Mouse (Mus musculus) embryonic facial prominence, embryonic 13.5 days (tissue): ENCODE results near the gene Pdzrn3. TPM values are rescaled to one million over a fixed set of nuclear protein-coding genes. Genes with fewer than 3 reads are reported as not detected.

ENCODE experiments used
- ATAC-seq: fragments of 200-750 bp; cut with Nextera tagmentation; 2 replicates; pipeline ENCODE4 v1.8.0; 2017; ENCODE audit warnings: low read depth; ENCODE audit not compliant: insufficient number of reproducible peaks, insufficient read depth, low FRiP score, low TSS enrichment
- H3K27ac ChIP-seq: fragments of 300-500 bp; sonication (generic); 2 replicates; pipeline ENCODE4 v1.5.1; 2015; ENCODE audit warnings: moderate library complexity, mild to moderate bottlenecking, inconsistent platforms
- H3K27me3 ChIP-seq: fragments of 300-500 bp; sonication (generic); 2 replicates; pipeline ENCODE4 v1.6.1; 2015; ENCODE audit warnings: mild to moderate bottlenecking, inconsistent platforms
- H3K36me3 ChIP-seq: fragments of 300-500 bp; sonication (generic); 2 replicates; pipeline ENCODE4 v1.6.1; 2015; ENCODE audit warnings: mild to moderate bottlenecking, inconsistent platforms
- H3K4me1 ChIP-seq: fragments of 300-500 bp; sonication (generic); 2 replicates; pipeline ENCODE4 v1.6.1; 2015; ENCODE audit warnings: inconsistent platforms
- H3K4me2 ChIP-seq: fragments of 300-500 bp; sonication (generic); 2 replicates; pipeline ENCODE4 v1.6.1; 2015; ENCODE audit warnings: moderate library complexity, mild to moderate bottlenecking, inconsistent platforms
- H3K4me3 ChIP-seq: fragments of 300-500 bp; sonication (generic); 2 replicates; pipeline ENCODE4 v1.5.1; 2015; ENCODE audit warnings: mild to moderate bottlenecking, inconsistent platforms
- H3K9ac ChIP-seq: fragments of 300-500 bp; sonication (generic); 2 replicates; pipeline ENCODE4 v1.6.1; 2015; ENCODE audit warnings: mild to moderate bottlenecking, inconsistent platforms
- H3K9me3 ChIP-seq: fragments of 300-500 bp; sonication (generic); 2 replicates; pipeline ENCODE4 v1.6.1; 2016; ENCODE audit warnings: inconsistent platforms
- WGBS: fragments of 180-500 bp; shearing (Covaris S2); methylation state at CpG from one replicate; pipeline ENCODE4 v1.1.7; 2015; ENCODE audit warnings: mixed read lengths; 5-methylcytosine and 5-hydroxymethylcytosine counted together
- polyA plus RNA-seq: library from polyadenylated mRNA; unstranded; fragments of >200 nt; fragmentation: Nextera tagmentation; extraction: Ambion mirVana; gene quantifications from 2 replicates; pipeline ENCODE4 v1.2.1, GENCODE M21; 2015

The Pdzrn3 gene
- polyA plus RNA-seq, 1 experiment from 2014 or later, result 15.0 TPM

DNA sequence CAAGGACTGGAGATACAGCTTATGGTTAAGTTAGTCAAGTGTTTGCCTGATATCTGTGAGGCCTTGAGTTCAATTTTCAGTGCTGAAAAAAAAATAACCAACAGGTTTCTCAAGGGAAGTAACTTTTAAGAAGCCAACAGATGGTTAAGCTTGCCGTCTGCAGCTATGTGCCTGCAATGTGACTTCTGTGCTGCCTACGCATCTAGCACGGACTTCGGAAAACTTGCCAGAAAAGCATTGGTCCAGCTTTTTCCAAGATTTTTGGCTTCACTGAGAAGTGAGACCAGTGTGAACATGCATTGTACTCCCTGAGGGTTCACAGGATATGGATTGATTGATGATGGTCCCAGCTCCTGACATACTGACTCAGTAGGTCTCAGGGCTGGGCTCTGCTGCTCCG, 186.1 kb downstream of the Pdzrn3 start:
- no peaks in the 10 kb centered on the region for H3K4me1 ChIP-seq
- ATAC-seq, result no peak
- H3K4me3 ChIP-seq, result no peak overlapping the region
- H3K9ac ChIP-seq, result no peak overlapping the region
- no peak overlapping the region for H3K4me2 ChIP-seq
- WGBS, result 92% methylated on average over 5 of the region's 5 CpGs
- no peak overlapping the region for H3K27ac ChIP-seq
- no peaks in the 10 kb centered on the region for H3K27me3 ChIP-seq
- H3K9me3 ChIP-seq, result no peaks in the 10 kb centered on the region
- peaks cover 14% of the 10 kb centered on the region; the same call in 1 of the 2 replicates for H3K36me3 ChIP-seq

DNA sequence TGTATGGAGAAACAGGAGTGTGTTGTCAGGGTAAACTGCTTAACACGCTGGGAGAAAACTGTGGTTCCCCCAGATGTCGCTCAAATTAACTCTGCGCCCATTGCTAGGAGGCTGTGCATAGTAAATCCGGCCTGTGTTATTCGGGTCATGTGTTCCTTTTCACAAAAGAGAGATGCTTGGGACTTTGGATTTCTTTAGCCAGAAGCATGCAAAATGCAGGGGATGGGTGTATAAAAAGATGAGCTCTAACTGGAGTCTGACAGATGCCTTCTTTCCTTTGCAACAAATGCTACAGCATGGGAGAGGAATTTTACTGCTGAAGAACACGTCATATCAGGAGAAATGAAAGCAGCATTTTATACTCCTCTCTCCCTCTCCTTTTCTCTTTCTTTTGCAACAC, 190.4 kb downstream of the Pdzrn3 start:
- peaks cover 14% of the 10 kb centered on the region; the same call in 1 of the 2 replicates for H3K36me3 ChIP-seq

DNA sequence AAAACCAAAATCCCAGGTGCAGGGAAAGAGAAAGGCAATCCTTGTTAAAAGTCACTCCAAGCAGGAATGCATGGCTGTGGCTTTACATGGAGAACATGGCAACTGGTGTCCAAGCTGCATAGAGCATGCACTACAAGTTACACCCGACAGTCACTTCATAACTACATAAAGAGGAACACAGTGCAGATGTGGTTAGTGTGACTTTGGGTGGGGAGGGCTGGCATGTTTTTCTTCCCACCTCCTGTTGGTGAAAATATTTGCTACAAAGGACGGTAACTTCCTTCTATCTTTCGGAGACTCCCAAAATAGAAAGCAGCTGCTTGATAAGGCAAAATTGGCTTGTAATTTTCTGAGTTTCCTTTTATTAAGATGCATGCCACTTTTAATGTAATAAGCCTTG, 190.8 kb downstream of the Pdzrn3 start:
- 61% methylated on average over 3 of the region's 3 CpGs for WGBS
- Histone ChIP-seq H3K27me3 (no peaks in the 10 kb centered on the region), H3K36me3 (peaks cover 14% of the 10 kb centered on the region; the same call in 1 of the 2 replicates), H3K27ac (no peak overlapping the region), H3K4me2 (no peak overlapping the region), H3K9ac (no peak overlapping the region), H3K4me3 (no peak overlapping the region), H3K4me1 (peaks cover 6% of the 10 kb centered on the region), H3K9me3 (no peaks in the 10 kb centered on the region)
- no peak for ATAC-seq

More for the DNA sequence above, 190.4 kb downstream of the Pdzrn3 start:
- no peak for ATAC-seq
- Histone ChIP-seq H3K9ac (no peak overlapping the region), H3K27me3 (no peaks in the 10 kb centered on the region), H3K27ac (no peak overlapping the region), H3K9me3 (no peaks in the 10 kb centered on the region), H3K4me2 (no peak overlapping the region), H3K4me1 (peaks cover 6% of the 10 kb centered on the region), H3K4me3 (no peak overlapping the region)
- WGBS, result 79% methylated on average over 6 of the region's 6 CpGs

DNA sequence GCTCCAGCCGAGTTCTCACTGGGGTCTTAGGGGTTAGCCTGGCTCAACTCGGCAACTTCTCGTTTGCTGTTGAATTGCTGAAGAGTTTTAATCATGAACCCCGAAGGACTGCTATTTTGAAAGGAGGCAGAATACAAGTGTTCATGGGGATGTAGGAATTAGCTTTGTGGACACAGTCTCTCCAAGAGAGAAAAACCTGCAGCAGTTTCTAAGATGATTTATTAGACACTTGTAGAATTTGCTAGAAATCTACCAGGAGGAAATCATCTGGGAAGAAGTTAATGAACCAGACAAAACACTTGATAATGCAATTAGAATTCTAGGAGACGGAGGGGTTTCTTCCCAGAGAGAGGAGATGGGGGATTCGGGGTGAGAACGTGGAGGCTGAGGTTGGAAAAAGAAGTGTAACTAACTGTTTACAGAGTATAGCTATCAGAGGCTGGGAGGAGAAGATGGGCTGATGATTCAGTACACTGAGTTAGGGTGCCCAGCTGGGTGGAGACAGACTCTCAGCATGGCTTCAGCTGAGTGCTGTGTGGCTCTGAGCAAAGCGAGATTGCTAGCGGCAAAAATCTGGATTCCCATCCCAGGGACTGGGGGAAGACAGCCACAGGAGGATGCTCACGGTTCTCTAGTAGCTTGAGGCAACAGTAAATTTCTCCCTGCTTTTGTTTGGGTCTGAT, 193.5 kb downstream of the Pdzrn3 start:
- 64% methylated on average over 10 of the region's 10 CpGs for WGBS
- ATAC-seq, result no peak
- no peaks in the 10 kb centered on the region for H3K36me3 ChIP-seq

DNA sequence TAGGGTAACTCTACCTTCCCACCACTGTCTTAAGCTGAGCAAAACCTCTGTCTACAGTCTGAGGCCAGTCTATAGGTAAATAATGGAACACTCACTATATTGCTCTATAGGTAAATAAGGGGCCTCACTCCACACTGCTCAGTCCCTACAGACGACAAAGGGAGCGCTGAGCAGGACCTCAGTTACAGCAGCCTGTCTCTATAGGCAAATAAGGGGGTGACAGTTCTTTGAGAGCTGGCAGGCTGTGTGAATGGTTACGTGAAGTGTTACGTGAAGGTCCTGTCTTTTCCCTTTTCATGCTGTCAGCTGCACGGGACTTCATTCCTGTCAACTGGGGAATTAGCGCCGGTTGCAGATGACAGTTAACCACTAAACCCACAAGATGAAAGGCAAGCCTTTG, 207.0 kb downstream of the Pdzrn3 start:
- no peak for ATAC-seq
- Histone ChIP-seq H3K4me3 (no peak overlapping the region), H3K4me2 (no peak overlapping the region), H3K9me3 (no peaks in the 10 kb centered on the region), H3K27me3 (no peaks in the 10 kb centered on the region), H3K4me1 (no peaks in the 10 kb centered on the region), H3K27ac (no peak overlapping the region), H3K9ac (no peak overlapping the region), H3K36me3 (peaks cover 56% of the 10 kb centered on the region)
- 70% methylated on average over 7 of the region's 7 CpGs for WGBS

More for the DNA sequence above, 193.5 kb downstream of the Pdzrn3 start:
- H3K9ac ChIP-seq, result no peak overlapping the region
- H3K4me1 ChIP-seq, result peaks cover 6% of the 10 kb centered on the region
- H3K27ac ChIP-seq, result no peak overlapping the region
- H3K9me3 ChIP-seq, result no peaks in the 10 kb centered on the region
- no peak overlapping the region for H3K4me3 ChIP-seq
- H3K4me2 ChIP-seq, result no peak overlapping the region
- no peaks in the 10 kb centered on the region for H3K27me3 ChIP-seq

DNA sequence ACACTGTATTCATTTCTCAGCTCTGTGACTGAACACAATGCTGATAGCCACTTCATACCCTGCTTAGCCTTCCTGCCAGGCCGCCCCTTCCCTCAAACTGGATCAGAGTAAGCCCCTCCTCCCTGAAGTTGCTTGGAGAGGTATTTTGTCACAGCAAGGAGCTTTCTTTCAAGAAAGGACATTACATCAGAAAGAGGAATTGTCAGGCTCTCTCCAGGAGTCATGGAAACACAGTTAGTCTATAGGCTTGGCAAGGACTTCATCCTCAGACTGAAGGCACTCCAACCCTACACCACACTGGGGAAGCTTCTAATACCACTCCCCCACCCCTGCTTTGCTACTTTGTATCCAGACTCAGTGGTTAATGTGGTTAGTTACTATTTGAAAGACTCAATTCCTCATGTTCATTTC, 224.2 kb downstream of the Pdzrn3 start:
- 0 out of 2 replicates have a peak, but pooled peaks cover 2% of the 10 kb centered on the region for H3K4me1 ChIP-seq
- no peak overlapping the region for H3K9ac ChIP-seq
- H3K27me3 ChIP-seq, result no peaks in the 10 kb centered on the region
- H3K27ac ChIP-seq, result no peak overlapping the region
- no peak for ATAC-seq
- WGBS, result 85% methylated on average over 1 of the region's 1 CpGs
- H3K4me3 ChIP-seq, result no peak overlapping the region
- no peak overlapping the region for H3K4me2 ChIP-seq
- peaks cover 73% of the 10 kb centered on the region for H3K36me3 ChIP-seq
- H3K9me3 ChIP-seq, result no peaks in the 10 kb centered on the region

DNA sequence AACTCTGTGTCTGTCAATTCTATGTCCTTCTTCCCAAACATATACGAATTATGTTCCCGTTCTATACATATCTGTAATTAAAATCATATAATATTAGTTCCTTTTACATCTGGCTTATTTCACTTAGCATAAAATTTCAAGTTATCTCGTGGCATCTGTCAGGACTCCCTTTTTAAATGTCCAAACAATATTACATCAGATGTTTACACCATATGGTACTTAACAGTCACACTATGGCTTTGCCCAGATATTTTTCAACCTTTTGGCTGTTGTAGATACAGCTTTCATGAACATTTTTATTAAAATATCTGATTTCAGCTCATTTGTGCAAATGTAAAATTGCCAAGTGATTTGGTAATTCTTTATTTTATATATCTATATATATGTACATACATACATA, 242.3 kb downstream of the Pdzrn3 start:
- no peaks in the 10 kb centered on the region for H3K4me1 ChIP-seq
- no peaks in the 10 kb centered on the region for H3K27me3 ChIP-seq
- no peak overlapping the region for H3K4me2 ChIP-seq
- H3K36me3 ChIP-seq, result no peaks in the 10 kb centered on the region
- no peak overlapping the region for H3K27ac ChIP-seq
- no peak overlapping the region for H3K9ac ChIP-seq
- ATAC-seq, result no peak
- no peak overlapping the region for H3K4me3 ChIP-seq
- no peaks in the 10 kb centered on the region for H3K9me3 ChIP-seq
- WGBS, result 71% methylated on average over 3 of the region's 3 CpGs

DNA sequence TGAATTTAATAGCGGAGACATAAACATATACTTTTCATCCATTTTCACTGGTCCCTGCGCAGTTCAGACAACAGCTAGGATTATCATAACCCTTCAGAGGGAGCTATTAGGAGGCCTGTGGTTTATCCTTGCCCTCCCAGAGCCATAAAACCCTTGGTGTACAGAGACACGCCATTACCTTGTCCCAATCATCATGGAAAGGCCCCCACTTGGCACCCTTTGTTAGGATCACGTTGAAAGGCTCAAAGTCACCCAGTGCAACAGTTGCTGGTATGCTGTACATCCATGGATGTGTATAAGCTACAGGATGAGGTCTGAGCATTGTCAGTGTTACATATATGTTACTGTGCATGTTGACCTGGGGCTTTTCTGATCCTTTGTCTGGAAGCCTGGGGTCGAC, 252.3 kb downstream of the Pdzrn3 start:
- no peaks in the 10 kb centered on the region for H3K36me3 ChIP-seq
- no peaks in the 10 kb centered on the region for H3K4me1 ChIP-seq
- 69% methylated on average over 5 of the region's 5 CpGs for WGBS
- no peaks in the 10 kb centered on the region for H3K27me3 ChIP-seq
- H3K9ac ChIP-seq, result no peak overlapping the region
- H3K4me2 ChIP-seq, result no peak overlapping the region
- no peak overlapping the region for H3K27ac ChIP-seq
- H3K9me3 ChIP-seq, result no peaks in the 10 kb centered on the region
- ATAC-seq, result no peak
- H3K4me3 ChIP-seq, result no peak overlapping the region

DNA sequence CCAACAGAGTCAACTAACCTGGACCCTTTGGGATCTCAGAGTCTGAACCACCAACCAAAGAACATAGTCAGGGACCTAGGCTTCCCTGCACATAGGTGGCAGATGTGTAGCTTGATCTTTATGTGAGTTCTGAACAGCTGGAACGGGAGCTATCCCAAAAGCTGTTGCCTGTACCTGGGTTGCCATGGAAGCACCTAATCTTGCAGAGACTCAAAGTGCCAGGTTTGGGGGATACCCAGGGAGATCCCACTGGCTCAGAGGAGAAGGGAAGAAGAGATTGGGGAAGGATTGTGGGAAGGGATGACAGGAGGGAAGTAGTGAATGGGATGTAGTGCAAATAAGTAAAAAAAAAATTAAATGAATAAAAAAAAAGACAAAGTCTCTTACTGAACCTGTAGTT, 268.7 kb downstream of the Pdzrn3 start:
- H3K4me1 ChIP-seq, result no peaks in the 10 kb centered on the region
- H3K36me3 ChIP-seq, result no peaks in the 10 kb centered on the region
- H3K4me2 ChIP-seq, result no peak overlapping the region
- H3K27ac ChIP-seq, result no peak overlapping the region
- H3K9me3 ChIP-seq, result no peaks in the 10 kb centered on the region
- H3K27me3 ChIP-seq, result no peaks in the 10 kb centered on the region
- whole genome bisulfite sequencing, result 68% methylated on average over 1 of the region's 1 CpGs
- H3K9ac ChIP-seq, result no peak overlapping the region
- H3K4me3 ChIP-seq, result no peak overlapping the region
- no peak for ATAC-seq

DNA sequence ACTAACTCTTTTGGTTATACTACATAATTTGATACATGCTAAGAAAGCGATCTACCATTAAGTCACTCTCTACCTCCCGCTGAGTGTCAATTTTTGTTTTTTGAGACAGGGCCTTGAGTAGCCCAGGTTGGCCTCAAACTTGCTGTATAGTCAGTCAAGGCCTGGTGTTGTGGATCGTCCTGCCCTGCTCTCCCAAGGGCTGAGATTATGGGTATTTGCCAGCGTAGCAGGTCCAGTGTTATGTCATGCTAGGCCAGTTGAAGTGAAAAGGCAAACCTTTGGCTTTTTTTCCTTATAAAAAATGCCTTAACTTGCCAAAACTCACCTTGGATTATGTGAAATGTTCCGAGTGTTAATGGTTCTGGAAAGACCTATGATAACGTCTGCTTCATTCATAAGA, 274.2 kb downstream of the Pdzrn3 start:
- H3K9ac ChIP-seq, result no peak overlapping the region
- no peak for ATAC-seq
- H3K27ac ChIP-seq, result no peak overlapping the region
- H3K4me1 ChIP-seq, result no peaks in the 10 kb centered on the region
- no peaks in the 10 kb centered on the region for H3K36me3 ChIP-seq
- no peak overlapping the region for H3K4me3 ChIP-seq
- 93% methylated on average over 6 of the region's 6 CpGs for WGBS
- no peaks in the 10 kb centered on the region for H3K27me3 ChIP-seq
- H3K9me3 ChIP-seq, result no peaks in the 10 kb centered on the region
- no peak overlapping the region for H3K4me2 ChIP-seq

DNA sequence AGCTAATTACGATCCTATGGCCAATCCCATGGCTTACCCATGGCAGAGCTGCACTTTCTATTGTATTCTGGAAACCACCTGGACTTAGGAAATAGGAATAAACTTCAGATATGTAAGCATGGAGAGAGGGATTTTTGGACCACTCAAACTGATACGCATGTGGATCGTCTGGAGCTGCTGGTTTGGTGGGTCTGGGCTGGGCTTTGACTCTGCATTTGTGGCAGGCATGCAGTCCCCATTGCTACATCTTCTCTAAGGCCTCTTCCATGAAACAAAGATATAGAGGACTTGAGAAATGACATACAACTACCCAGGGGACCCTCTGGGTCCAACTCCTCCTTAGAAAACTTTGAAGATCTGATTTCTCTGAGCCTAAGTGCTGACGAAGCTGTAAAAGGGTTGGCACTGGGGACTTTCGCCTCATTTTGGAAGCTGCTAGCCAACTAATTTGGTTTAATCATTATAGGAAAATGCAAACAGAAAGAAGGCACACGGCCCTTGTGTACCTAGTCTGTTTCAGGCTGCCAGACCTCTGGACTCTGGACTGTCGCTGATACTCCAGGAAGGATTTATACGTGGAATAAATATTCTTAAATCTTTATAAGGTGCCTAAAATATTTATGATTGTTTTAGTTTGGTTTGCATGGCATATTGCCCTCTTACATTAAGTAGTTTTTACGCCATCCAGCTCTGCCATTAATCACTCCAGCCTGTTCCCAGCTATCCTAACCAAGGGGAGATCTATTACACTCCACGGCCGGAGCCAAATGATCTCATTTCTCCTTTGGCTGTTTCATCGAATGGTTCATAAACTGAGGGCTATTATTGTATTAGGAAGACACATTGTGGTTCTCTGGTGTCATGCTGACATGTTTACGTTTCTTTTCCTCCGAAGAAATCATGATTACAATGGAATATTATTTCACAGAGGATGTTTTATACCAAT, 275.7 kb downstream of the Pdzrn3 start:
- Histone ChIP-seq H3K27ac (no peak overlapping the region), H3K9me3 (no peaks in the 10 kb centered on the region), H3K4me2 (no peak overlapping the region), H3K4me1 (no peaks in the 10 kb centered on the region), H3K4me3 (no peak overlapping the region), H3K27me3 (no peaks in the 10 kb centered on the region), H3K36me3 (no peaks in the 10 kb centered on the region), H3K9ac (no peak overlapping the region)
- WGBS, result 67% methylated on average over 14 of the region's 14 CpGs
- no peak for ATAC-seq
